Mouse (Mus musculus) right cerebral cortex, postnatal 4 days (tissue): ENCODE measurements around the gene Efcab11.
"Not testable (repeated sequence)": the region's sequence is repeated elsewhere in the genome, so short reads cannot be mapped to it uniquely, and the experiment has no call there.

ENCODE experiments used
- DNase-seq: peaks from one replicate; pipeline ENCODE4 v3.0.0-alpha.2; 2022

The Efcab11 gene

DNA sequence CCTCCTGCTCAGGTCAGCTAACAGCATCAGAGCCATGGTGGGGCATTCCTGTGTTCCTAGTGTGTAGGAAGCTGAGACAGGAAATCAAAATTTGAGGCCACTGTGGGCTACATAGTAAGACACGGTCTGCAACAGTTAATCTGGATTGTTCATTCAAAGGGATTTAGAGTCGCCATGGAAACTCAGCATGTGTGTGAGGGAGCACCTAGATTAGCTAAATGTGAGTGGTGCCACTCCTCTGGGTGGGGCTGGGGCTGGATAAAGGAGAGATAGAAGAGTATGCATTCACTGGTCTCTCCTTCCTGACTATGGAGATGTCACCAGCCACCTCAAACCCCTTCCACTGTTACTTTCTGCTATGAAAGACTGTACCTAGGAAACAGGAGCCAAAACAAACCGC lies 10.8 kb downstream of the Efcab11 start:
- no peak for DNase-seq

- no peak for DNase-seq
These were observed 15.4 kb downstream of the Efcab11 start for GRCm38 (mm10) chr12:99868821-99869220.

DNA sequence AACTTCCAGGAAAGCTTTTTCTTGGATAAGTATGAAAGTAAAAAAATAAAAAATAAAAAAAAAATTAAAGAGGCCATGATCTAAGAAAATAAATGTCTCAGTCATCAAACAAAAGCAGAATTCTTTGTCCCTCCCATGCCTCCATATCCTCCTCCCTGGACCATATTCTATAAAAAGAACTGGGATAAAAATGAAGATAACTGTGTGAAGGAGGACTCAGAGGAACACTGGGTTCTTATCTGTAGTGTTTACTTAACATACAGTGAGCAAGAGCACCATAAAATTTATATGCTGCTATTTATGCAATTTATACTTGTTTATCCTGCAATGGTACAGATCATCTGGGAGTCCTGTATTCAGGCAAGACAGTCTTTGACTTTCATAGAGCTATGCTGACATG lies 19.6 kb downstream of the Efcab11 start:
- no peak for DNase-seq

DNA sequence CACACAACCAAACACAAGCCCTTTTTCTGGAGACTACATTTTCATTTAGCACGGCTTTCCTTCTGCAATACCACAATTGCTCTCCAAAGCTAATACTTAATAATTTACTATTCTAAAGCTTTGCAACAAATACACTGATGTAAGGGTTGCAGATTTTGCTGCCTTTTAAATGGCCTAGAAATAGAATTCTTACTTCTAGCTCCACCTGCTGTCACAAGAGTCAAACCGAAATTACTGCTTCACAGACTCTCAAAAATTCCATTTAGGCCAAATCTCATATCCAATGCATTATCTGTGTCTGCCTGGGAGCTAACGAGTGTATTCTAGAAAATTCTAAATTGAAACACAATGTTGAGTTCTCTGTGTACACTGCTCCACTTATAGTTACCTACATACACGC lies 23.3 kb downstream of the Efcab11 start:
- DNase-seq: no peak

GRCm38 (mm10) chr12:99859391-99860100 lies 24.7 kb downstream of the Efcab11 start:
- no peak for DNase-seq

- DNase-seq: no peak
These were observed 25.6 kb downstream of the Efcab11 start for GRCm38 (mm10) chr12:99858664-99859063.

GRCm38 (mm10) chr12:99856011-99856410 lies 28.2 kb downstream of the Efcab11 start:
- no peak for DNase-seq

DNA sequence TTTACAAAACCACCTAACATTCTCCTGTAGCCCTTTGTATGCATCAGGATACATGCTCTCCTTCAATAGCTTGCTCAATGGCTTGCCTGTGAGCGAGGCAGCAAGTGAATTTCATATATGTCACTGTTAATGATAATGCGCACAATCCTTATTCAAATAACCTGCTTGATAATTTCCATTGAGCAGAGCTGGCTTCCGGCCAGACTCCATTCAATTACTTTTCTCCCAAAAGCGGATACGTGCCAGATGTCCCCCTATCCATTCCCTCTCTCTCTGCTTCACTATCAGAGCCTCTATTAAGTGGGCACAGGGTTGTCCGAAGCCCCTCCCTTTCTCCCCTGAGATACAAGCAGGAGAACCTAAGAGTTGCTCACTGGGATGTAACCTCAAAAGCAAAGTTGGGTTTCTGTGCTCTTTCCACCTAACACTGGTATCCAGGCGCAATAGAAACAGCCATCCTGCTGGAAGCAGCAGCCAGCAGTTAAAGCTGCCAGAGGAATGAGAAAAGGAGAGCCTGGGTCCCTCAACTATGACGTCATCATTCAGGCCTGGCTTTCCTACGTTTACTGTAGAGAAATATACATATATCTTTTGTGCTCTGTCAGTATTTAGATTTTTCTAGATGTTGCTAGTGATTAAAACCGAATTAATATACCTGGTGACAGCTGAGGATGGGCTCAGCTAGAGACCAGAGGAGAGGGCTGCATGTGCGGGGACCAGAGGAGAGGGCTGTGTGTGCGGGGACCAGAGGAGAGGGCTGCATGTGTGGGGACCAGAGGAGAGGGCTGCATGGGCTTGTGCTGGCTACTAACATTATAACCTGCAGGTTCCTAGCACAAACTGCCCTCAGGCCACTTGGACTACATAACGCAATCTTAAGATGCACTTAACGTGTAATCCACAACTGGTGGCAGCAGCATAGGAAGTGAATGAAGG lies 30.6 kb downstream of the Efcab11 start:
- DNase-seq: peak; percentile 17

DNA sequence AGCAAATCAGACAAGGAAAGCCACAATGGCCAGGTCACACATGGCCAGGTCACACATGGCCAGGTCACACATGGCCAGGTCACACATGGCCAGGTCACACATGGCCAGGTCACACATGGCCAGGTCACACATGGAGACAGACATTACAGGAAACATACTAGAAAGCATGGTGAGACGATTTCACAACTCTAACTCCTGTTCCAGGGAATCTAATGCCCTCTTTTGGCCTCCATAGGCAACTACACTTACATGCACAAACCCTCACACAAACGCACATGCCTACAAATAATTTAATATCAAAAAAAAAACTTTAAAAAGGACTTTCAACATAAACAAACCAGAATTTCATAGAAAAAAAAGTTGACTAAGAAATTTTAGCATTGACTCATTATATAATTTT lies 34.2 kb downstream of the Efcab11 start:
- DNase-seq: no peak

GRCm38 (mm10) chr12:99844951-99845350 lies 39.3 kb downstream of the Efcab11 start:
- DNase-seq: no peak

DNA sequence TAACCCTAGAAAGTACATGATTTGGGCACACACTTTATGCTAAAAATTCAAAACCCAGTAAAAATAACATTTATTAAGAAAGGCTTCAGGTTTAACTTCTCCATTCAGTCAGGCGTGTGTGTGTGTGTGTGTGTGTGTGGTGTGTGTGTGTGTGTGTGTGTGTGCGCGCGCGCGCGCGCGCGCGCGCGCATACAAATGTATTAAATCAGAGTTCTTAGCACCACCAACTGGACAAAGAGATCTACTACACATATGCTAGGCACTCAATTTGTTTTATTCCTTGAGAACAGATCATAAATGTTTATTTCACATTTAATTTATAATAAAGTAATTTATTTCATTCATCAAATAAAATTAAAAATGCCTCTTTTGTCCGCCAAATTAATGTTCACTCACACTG lies 45.5 kb downstream of the Efcab11 start:
- peak; percentile 30 for DNase-seq

GRCm38 (mm10) chr12:99838109-99838508 lies 46.1 kb downstream of the Efcab11 start:
- no peak for DNase-seq

DNA sequence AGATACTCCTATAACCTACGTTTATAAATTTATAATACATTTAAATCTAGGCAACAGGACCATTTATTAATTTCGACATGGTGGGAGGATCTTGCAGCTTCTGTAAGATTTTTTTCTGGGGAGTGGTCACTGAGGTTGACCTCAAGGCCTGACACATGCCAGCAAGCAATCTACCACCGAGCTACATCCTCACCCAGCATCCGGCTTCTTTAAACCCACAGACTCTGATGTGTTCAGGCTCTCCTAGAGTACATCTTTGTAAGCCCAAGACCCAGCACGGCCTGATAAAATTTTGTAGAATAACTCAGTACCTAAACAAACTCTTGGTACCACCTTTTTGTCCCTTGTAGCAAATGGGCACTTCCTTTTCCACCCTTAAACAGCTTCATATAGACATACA lies 46.7 kb downstream of the Efcab11 start:
- DNase-seq: no peak

DNA sequence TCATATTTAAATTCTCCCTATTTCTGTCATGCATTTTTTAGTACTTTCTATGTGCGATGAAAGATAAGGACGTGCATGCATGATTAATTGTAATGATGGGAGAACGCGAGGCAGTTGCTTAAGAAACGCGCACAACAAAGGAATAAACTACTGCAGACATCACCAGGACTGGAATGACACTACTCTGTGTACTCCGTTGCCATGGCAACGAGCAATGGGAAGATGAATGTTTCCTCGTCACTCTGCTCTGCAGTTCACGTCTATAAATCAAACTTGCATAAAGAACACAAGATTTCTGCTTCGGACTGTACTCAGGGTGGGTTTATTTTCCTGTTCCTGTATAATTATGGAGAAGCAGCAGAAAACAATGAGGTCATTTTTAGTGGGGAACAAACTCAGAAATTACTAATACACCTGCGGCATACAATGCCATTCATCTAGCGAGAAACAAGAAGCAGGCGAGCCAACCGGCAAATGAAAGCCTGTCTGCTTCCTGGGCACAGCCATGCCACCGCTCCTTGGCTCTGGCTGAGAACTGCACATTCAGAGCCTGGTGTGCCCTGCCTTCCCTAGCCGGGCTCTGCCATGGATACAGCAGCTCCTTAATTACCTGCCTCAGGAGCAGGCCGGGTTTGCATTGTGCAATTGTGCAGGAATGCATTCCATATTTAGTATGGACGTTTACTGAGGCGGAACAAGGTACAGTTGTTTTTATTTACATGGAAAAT lies 47.7 kb downstream of the Efcab11 start:
- DNase-seq: peak; percentile 64

DNA sequence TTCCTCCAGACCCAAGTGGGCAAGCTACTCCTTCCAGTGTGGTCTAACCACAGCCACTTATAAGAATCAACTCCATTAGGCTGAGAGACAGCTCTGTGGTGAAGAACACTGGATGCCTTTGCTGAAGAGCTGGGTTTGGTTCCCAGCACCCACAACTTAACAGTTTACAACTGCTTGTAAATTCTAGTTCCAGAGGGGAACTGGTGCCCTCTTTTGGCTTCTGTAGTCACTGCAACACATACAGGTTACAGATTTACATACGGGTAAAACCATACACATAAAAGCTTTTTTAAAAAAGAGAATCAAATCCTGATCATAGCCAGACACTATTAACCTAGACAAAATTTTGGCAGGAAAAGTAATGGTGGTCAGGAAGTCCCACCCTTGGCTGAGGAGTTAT lies 50.8 kb downstream of the Efcab11 start:
- DNase-seq: no peak

GRCm38 (mm10) chr12:99822591-99822990 lies 61.6 kb downstream of the Efcab11 start:
- DNase-seq: no peak

DNA sequence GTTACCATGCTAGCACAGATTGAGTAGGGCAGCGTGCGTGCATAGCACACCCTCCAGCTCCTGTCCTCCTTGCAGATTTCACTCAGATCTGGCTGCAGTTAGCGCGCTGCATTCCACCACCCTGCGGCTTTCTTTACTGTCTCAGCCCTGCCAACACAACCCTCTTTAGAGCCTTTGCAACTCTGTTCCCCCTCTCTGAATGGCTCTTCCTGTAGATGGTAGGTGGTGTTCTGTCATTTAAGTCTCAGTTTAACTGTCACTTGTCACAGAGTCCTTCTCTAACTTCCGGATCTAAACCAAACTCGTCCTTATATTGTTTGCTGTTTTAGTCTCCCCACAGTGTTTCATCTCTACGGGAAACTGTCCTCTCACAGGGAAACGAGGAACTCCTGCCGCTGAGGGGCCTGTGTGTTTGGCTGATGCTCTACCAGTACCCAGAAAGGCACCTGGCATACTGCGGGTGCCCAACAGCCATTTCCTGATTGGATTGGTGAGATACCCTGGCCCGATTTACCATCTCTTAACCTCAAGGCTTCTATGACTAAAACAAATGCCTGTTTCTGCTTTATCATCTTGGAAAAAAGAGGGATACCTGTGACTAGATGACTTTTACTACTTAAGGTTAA lies 62.8 kb downstream of the Efcab11 start:
- no peak for DNase-seq

DNA sequence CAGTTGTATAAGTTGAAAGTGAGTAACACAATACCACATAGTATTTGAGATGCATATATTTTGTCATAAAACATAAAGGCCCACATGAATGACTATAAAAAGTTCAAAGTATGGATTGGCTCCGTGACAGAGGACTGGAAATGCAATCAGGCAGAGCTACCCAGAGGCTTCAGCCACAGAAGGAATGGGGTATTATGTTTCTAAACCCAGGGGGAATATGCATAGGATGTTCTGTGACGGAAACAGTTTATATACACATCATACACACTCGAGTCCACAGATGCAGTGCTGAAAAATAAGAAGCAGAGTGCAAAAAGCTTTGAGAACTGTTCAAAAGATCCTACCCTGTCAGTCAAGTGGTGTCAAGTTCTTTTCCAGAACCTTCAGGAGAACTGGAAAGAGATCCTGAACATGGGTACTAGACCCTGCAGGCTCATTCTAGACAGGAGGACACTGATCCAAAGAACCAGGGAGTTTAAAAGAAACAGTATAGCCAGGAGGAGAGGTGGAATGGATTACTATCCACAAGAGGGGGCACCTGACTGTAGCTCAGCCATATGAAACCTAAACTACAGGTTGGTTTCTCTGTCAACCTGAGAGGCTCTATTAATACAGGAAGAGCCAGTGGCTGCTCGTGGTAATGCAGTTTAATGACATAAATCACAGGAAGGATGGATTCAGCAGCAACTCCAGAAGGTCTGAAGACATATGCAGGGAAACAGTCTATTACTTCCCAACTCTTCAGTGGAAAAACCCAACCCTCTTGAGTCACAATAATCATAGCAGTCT lies 64.9 kb downstream of the Efcab11 start:
- no peak for DNase-seq

DNA sequence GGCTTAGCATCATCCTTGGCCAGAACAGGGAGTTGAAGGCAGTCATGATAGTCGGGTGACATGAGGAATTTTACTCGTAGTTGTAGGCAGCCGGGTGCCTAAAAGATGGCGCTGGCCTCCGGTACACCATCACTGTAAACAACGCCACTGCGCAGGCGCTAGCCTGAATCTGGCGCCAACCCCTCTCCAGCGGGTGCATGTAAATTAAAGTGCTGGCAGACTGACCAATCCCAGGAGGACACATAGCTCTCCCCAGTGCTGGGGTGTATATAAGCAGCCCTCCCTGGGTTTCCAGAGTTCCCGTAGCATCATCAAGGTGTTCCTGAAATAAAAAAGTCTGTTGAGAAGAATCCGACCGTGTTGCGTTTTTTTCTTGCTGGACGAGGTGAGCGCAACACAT lies 66.2 kb downstream of the Efcab11 start:
- not testable (repeated sequence) for DNase-seq

- DNase-seq: no peak
These were observed 69.0 kb downstream of the Efcab11 start for GRCm38 (mm10) chr12:99815244-99815643.

DNA sequence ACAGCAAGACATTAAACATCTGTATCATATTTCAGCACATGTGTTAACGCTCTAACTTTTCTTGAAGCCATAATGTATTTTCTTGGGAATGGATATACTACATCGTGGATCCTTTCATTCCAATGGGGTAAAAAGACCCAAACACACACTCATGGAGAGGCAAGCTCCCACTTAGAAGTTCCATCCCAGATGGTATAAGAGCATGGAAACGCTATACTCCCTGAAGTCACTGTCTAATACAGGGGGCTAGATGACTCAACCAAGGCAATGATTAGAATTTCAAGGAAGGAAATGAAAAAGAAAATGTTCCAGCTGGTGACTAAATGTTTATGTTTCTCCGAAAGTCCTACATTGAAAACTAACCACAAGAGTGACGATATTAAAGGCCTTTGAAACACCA lies 76.3 kb downstream of the Efcab11 start:
- DNase-seq: no peak

DNA sequence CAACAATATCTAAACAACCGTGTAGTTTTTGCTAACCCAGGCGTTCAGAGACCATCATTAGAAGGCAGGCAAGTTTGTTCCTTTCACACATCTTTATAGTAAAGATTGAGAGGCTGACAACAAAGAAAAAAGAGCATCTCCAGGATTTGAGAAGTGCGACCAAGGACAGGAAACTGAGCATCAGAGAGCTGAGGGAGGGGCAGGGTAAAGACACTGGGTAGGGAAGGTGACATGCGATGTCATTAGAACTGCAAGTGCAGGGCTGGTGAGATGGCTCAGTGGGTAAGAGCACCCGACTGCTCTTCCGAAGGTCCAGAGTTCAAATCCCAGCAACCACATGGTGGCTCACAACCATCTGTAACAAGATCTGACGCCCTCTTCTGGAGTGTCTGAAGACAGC lies 77.5 kb downstream of the Efcab11 start:
- not testable (repeated sequence) for DNase-seq
